Mouse (Mus musculus) embryonic fibroblast, embryonic 13.5 days (primary cell): ENCODE measurements around the gene Rbm20.

Source experiments
- CTCF ChIP-seq: IDR thresholded peaks from 2 replicates; pipeline ENCODE4 v1.5.1; 2011; ENCODE audit warnings: mild to moderate bottlenecking, control low read depth, low read length, moderate library complexity, borderline replicate concordance; ENCODE audit not compliant: insufficient read depth
- POLR2A ChIP-seq: IDR thresholded peaks from 2 replicates; pipeline ENCODE4 v1.6.1; 2011; ENCODE audit warnings: low read depth, mild to moderate bottlenecking, control low read depth, low read length, moderate library complexity

DNA sequence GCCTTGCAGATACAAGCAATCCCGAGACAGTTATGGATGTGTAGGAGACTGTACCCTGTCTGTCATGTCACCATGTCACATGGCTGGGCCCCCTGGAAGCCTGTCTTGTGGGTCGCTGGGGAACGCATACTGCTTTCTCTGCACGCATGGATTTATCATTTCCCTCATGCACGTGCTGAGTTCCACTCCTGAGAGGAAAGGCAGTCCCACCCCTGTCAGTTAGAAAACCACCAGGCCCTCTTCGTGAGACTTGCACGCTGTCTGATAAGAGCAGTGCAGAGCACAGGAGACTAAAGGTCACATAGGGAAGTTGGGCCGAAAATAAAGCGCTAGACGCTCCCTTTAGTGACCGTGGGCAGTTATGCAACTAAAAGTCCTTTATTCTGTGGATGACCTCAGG, 122.8 kb downstream of the Rbm20 start:
- TF ChIP-seq CTCF (no peak), POLR2A (no peak)
